Mouse (Mus musculus) heart, adult 2 months (tissue): ENCODE data around the gene Tkt. TPM values are rescaled to one million over a fixed set of nuclear protein-coding genes. Genes with fewer than 3 reads are reported as not detected.
"Not testable (repeated sequence)": the region's sequence is repeated elsewhere in the genome, so short reads cannot be mapped to it uniquely, and the experiment has no call there.

Experiments
- DNase-seq, 2 experiments: peaks; one replicate each; pipeline ENCODE4 v3.0.0; 2021
- H3K27ac ChIP-seq: fragments of 200-600 bp; 2 replicates; pipeline ENCODE4 v1.8.1; 2022
- H3K27me3 ChIP-seq: fragments of 200-500 bp; 2 replicates; pipeline ENCODE4 v1.6.1; 2012; ENCODE audit warnings: mild to moderate bottlenecking, low read length, inconsistent platforms, mixed read lengths; ENCODE audit not compliant: control insufficient read depth, insufficient read depth
- H3K36me3 ChIP-seq: fragments of 200-500 bp; 2 replicates; pipeline ENCODE4 v1.6.1; 2012; ENCODE audit warnings: low read length, inconsistent platforms; ENCODE audit not compliant: control insufficient read depth, insufficient read depth
- H3K4me1 ChIP-seq: fragments of 200-500 bp; 2 replicates; pipeline ENCODE4 v1.6.1; 2011; ENCODE audit warnings: low read length; ENCODE audit not compliant: control insufficient read depth, insufficient read depth
- H3K4me3 ChIP-seq: fragments of 200-600 bp; 2 replicates; pipeline ENCODE4 v1.8.1; 2022
- H3K79me2 ChIP-seq: fragments of 200-500 bp; replicated peaks from 2 replicates; pipeline ENCODE4 v1.6.1; 2012; ENCODE audit warnings: mild to moderate bottlenecking, inconsistent platforms, low read length, moderate library complexity, mixed read lengths; ENCODE audit not compliant: control insufficient read depth, insufficient read depth
- H3K9ac ChIP-seq: fragments of 200-500 bp; 2 replicates; pipeline ENCODE4 v1.6.1; 2012; ENCODE audit warnings: low read depth, mild to moderate bottlenecking, control low read depth, inconsistent platforms, low read length, mixed read lengths
- CTCF ChIP-seq: fragments of 200-600 bp; IDR thresholded peaks from 2 replicates; pipeline ENCODE4 v1.8.1; 2022; ENCODE audit warnings: antibody characterized with exemption, mild to moderate bottlenecking, moderate library complexity
- EP300 ChIP-seq: fragments of 200-500 bp; IDR thresholded peaks from 2 replicates; pipeline ENCODE4 v1.6.1; 2011; ENCODE audit warnings: low read depth, low read length, control low read depth; ENCODE audit not compliant: insufficient read depth
- POLR2A ChIP-seq: fragments of 200-500 bp; IDR thresholded peaks from 2 replicates; pipeline ENCODE4 v1.6.1; 2011; ENCODE audit warnings: mild to moderate bottlenecking, low read depth, low read length, control low read depth; ENCODE audit not compliant: insufficient read depth
- WGBS: fragments of 180-500 bp; shearing (Covaris S2); methylation state at CpG from one replicate; pipeline ENCODE4 v1.1.7; 2018; 5-methylcytosine and 5-hydroxymethylcytosine counted together
- intact Hi-C: fragments of 180-260 bp; cut with DNase I; formaldehyde crosslinking; loops from one replicate; pipeline ENCODE4 v1.15.1; 2025
- polyA plus RNA-seq: library from polyadenylated mRNA; depleted of rRNA; stranded (reverse); fragments of >200 nt; gene quantifications from 2 replicates; pipeline ENCODE4 v1.2.3, GENCODE M21; 2012
- total RNA-seq, 2 experiments: library from RNA; stranded (reverse); gene quantifications; 2 replicates each; pipeline ENCODE4 v1.2.3; 2021

Gene Tkt
- total and polyA plus RNA-seq, 3 experiments: 30.7 to 119 (median 32.8) TPM

GRCm38 (mm10) chr14:30575791-30576190, 27.6 kb downstream of the Tkt start:
- intact Hi-C loops: loop anchor here (10.0 kb wide), 1 partner anchor 51 kb away; no protein-coding TSS in a partner anchor
- H3K27ac ChIP-seq: no peak overlapping the region
- TF ChIP-seq EP300: no peak
- TF ChIP-seq CTCF: no peak
- TF ChIP-seq POLR2A: no peak
- WGBS: 71% methylated on average over 7 of the region's 7 CpGs
- no peaks in the 10 kb centered on the region for H3K27me3 ChIP-seq
- no peaks in the 10 kb centered on the region for H3K79me2 ChIP-seq
- DNase-seq: no peak
- H3K4me3 ChIP-seq: no peak overlapping the region
- no peak overlapping the region for H3K9ac ChIP-seq
- H3K36me3 ChIP-seq: no peaks in the 10 kb centered on the region
- H3K4me1 ChIP-seq: no peaks in the 10 kb centered on the region

GRCm38 (mm10) chr14:30576260-30576659, 28.1 kb downstream of the Tkt start:
- WGBS: 45% methylated on average over 5 of the region's 5 CpGs
- DNase-seq: no peak
- no peaks in the 10 kb centered on the region for H3K27me3 ChIP-seq
- no peak overlapping the region for H3K27ac ChIP-seq
- H3K9ac ChIP-seq: no peak overlapping the region
- no peaks in the 10 kb centered on the region for H3K36me3 ChIP-seq
- intact Hi-C loops: loop anchor here (10.0 kb wide), 1 partner anchor 51 kb away; no protein-coding TSS in a partner anchor
- TF ChIP-seq POLR2A (no peak), EP300 (no peak), CTCF (no peak)
- no peaks in the 10 kb centered on the region; the same call in 1 of the 2 replicates for H3K4me1 ChIP-seq
- H3K79me2 ChIP-seq: no peaks in the 10 kb centered on the region
- H3K4me3 ChIP-seq: no peak overlapping the region

DNA sequence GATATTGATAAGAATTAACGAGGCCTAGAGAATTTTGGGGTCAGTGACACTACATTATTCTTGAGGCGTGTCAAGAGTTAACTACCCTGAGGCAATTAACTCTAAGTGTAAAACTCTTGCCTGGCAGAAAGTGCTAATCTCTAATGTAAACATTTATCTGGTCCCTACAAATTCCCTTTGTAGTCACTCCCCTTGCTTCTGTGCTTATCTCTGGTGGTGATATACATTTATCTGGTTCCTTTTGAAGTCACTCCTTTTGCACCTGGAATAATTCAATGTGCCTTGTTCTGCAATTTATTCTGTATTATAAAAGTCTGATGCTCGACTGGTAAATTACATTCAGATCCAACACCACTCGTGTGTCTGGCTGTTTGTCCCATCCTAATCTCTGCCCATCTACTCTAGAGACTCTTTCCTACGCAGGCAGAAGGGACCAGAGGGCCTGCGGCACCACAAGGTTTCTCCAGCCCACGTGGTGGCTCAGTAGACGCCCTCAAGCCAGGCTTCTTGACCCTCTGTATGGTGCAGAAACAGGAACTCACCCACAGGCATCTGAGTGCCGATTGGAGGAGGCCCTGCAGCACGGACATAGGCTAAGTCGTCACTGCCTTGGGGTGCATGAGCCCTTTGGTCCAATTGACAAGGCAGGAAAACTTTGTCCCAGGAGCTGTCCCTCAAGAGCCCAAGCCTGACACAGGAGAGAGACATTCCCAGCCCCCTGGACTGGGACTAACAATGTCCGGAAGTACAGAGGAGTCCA, 29.3 kb downstream of the Tkt start:
- intact Hi-C loops: loop anchor here (10.0 kb wide), 1 partner anchor 53 kb away; no protein-coding TSS in a partner anchor
- 26% methylated on average over 10 of the region's 12 CpGs for WGBS

GRCm38 (mm10) chr14:30579180-30579579, 31.0 kb downstream of the Tkt start:
- no peak for DNase-seq
- Histone ChIP-seq H3K27ac (no peak overlapping the region), H3K36me3 (no peaks in the 10 kb centered on the region), H3K79me2 (no peaks in the 10 kb centered on the region), H3K9ac (no peak overlapping the region), H3K27me3 (no peaks in the 10 kb centered on the region), H3K4me1 (no peaks in the 10 kb centered on the region; the same call in 1 of the 2 replicates), H3K4me3 (no peak overlapping the region)
- intact Hi-C loops: loop anchor here (10.0 kb wide), 1 partner anchor 54 kb away; no protein-coding TSS in a partner anchor
- WGBS: 56% methylated on average over 5 of the region's 5 CpGs
- TF ChIP-seq CTCF: no peak
- no peak for TF ChIP-seq POLR2A
- no peak for TF ChIP-seq EP300

More for the DNA sequence above, 29.3 kb downstream of the Tkt start:
- H3K27ac ChIP-seq, DNase-seq, H3K9ac ChIP-seq, H3K27me3 ChIP-seq, H3K79me2 ChIP-seq, H3K4me3 ChIP-seq, H3K36me3 ChIP-seq, H3K4me1 ChIP-seq: not testable (repeated sequence)

GRCm38 (mm10) chr14:30579882-30580281, 31.7 kb downstream of the Tkt start:
- Histone ChIP-seq H3K4me1 (no peaks in the 10 kb centered on the region; the same call in 1 of the 2 replicates), H3K27ac (no peak overlapping the region), H3K9ac (no peak overlapping the region), H3K27me3 (no peaks in the 10 kb centered on the region), H3K4me3 (no peak overlapping the region), H3K36me3 (no peaks in the 10 kb centered on the region), H3K79me2 (no peaks in the 10 kb centered on the region)
- no peak for DNase-seq
- TF ChIP-seq EP300 (no peak), CTCF (no peak), POLR2A (no peak)
- 49% methylated on average over 5 of the region's 5 CpGs for WGBS
- intact Hi-C loops: loop anchor here (10.0 kb wide), 1 partner anchor 55 kb away; no protein-coding TSS in a partner anchor

- Histone ChIP-seq H3K27me3 (no peaks in the 10 kb centered on the region), H3K4me1 (no peaks in the 10 kb centered on the region; the same call in 1 of the 2 replicates), H3K27ac (no peak overlapping the region), H3K79me2 (no peaks in the 10 kb centered on the region), H3K36me3 (no peaks in the 10 kb centered on the region), H3K9ac (no peak overlapping the region), H3K4me3 (no peak overlapping the region)
- no peak for DNase-seq
- intact Hi-C loops: no loop called here
- WGBS: 87% methylated on average over 1 of the region's 1 CpGs
- TF ChIP-seq CTCF: no peak
- TF ChIP-seq POLR2A: no peak
- no peak for TF ChIP-seq EP300
These were observed 33.1 kb downstream of the Tkt start for GRCm38 (mm10) chr14:30581238-30581637.
